ENCODE assay signal across 26 mouse cellular contexts in the genomic region with DNA sequence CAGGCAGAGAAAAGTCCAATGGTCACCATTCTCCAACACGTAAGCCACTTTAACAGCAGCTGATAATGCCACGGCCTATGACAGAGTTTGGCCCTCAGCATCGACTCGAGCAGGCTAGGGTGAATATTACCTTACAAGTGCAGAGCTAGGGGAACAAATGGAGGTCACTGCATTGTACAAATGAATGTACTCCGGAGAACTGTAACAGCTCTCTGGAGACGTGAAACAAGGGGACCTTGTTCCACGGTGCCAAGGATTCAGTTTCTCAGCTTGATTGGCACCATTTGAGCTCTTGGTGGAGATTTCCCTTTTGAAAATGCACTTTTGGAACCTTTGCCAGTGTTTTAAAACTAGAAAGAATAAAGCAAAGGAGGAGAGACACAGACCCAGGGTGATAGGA. TPM values are rescaled to one million over a fixed set of nuclear protein-coding genes. Genes with fewer than 3 reads are reported as not detected.
DNase-seq lines count a peak whose midpoint lies in the region; ATAC-seq and TF ChIP-seq lines count a peak whose summit lies in the region.
"Had no signal": no experiment of that assay in that cellular context is flagged by ENCODE, and none has a peak within 500 bp of the region (broad histone marks: within the 10 kb centered on the region; RNA-seq: fewer than 3 reads in every experiment).

No protein-coding gene starts in this region.

- no peak for DNase-seq in forebrain, embryonic 10.5 days (ENCODE audit: extremely low spot score, low spot score)
- no peak for DNase-seq in heart, adult 8-10 months (ENCODE audit: low spot score)
- DNase-seq in midbrain, embryonic 14.5 days: no peak
- DNase-seq in forebrain, postnatal 0 days: peak; percentile 17
- DNase-seq: adrenal gland, adult 8-10 months; adrenal gland, postnatal 36 days; B cell, adult 2 months; cerebellum, adult 11 months; cerebellum, adult 8-10 months; cerebellum, postnatal 14 days; embryo, embryonic 11 days; gastrocnemius, adult 2 months; gastrocnemius, postnatal 25 days had no signal

- H3K27me3 ChIP-seq in forebrain, embryonic 12.5 days: no peaks in the 10 kb centered on the region
- no peaks in the 10 kb centered on the region for H3K27me3 ChIP-seq in forebrain, embryonic 10.5 days (ENCODE audit: poor library complexity, severe bottlenecking)
- no peaks in the 10 kb centered on the region for H3K27me3 ChIP-seq in heart, embryonic 12.5 days (replicated peaks)
- no peaks in the 10 kb centered on the region for H3K27me3 ChIP-seq in midbrain, embryonic 15.5 days (replicated peaks)
- H3K27me3 ChIP-seq in midbrain, embryonic 14.5 days (ENCODE audit: control insufficient read depth, insufficient read depth, low read length): no peaks in the 10 kb centered on the region
- H3K27me3 ChIP-seq in forebrain, postnatal 0 days (ENCODE audit: insufficient read depth, low read length): no peaks in the 10 kb centered on the region
- H3K27me3 ChIP-seq: embryonic facial prominence, embryonic 15.5 days; intestine, embryonic 15.5 days had no signal

- no peaks in the 10 kb centered on the region for H3K9me3 ChIP-seq in forebrain, embryonic 12.5 days
- H3K9me3 ChIP-seq in forebrain, embryonic 10.5 days: no peaks in the 10 kb centered on the region
- no peaks in the 10 kb centered on the region for H3K9me3 ChIP-seq in heart, embryonic 12.5 days (replicated peaks)
- H3K9me3 ChIP-seq in midbrain, embryonic 15.5 days: no peaks in the 10 kb centered on the region
- no peaks in the 10 kb centered on the region for H3K9me3 ChIP-seq in midbrain, embryonic 14.5 days (ENCODE audit: control insufficient read depth, low read length)
- H3K9me3 ChIP-seq in forebrain, postnatal 0 days (ENCODE audit: low read length): no peaks in the 10 kb centered on the region
- H3K9me3 ChIP-seq: embryonic facial prominence, embryonic 15.5 days; G1E; hindbrain, embryonic 10.5 days; intestine, embryonic 15.5 days had no signal

- no peak overlapping the region for H3K4me2 ChIP-seq in forebrain, embryonic 12.5 days
- peak overlapping the region; percentile 23; the same call in 1 of the 2 replicates for H3K4me2 ChIP-seq in heart, embryonic 12.5 days
- H3K4me2 ChIP-seq in midbrain, embryonic 15.5 days: no peak overlapping the region
- H3K4me2 ChIP-seq in midbrain, embryonic 14.5 days (ENCODE audit: low read length): no peak overlapping the region
- no peak overlapping the region for H3K4me2 ChIP-seq in forebrain, postnatal 0 days (ENCODE audit: low read depth)
- H3K4me2 ChIP-seq: embryonic facial prominence, embryonic 15.5 days; hindbrain, embryonic 14.5 days; intestine, embryonic 15.5 days had no signal

- H3K4me1 ChIP-seq in forebrain, embryonic 12.5 days: no peaks in the 10 kb centered on the region
- H3K4me1 ChIP-seq in forebrain, embryonic 10.5 days: no peaks in the 10 kb centered on the region
- H3K4me1 ChIP-seq in heart, embryonic 12.5 days (replicated peaks): peaks cover 17% of the 10 kb centered on the region
- no peaks in the 10 kb centered on the region for H3K4me1 ChIP-seq in midbrain, embryonic 15.5 days
- H3K4me1 ChIP-seq in midbrain, embryonic 14.5 days (ENCODE audit: control insufficient read depth, insufficient read depth, low read length): no peaks in the 10 kb centered on the region
- no peaks in the 10 kb centered on the region for H3K4me1 ChIP-seq in forebrain, postnatal 0 days (ENCODE audit: insufficient read depth)
- H3K4me1 ChIP-seq: embryonic facial prominence, embryonic 15.5 days; hindbrain, embryonic 10.5 days; intestine, embryonic 15.5 days had no signal

- no peak for TF ChIP-seq CTCF in forebrain, postnatal 0 days (IDR thresholded peaks at IDR 0.05; ENCODE audit: low read depth)

- H3K36me3 ChIP-seq in forebrain, embryonic 12.5 days (replicated peaks): no peaks in the 10 kb centered on the region
- H3K36me3 ChIP-seq in forebrain, embryonic 10.5 days (replicated peaks): no peaks in the 10 kb centered on the region
- H3K36me3 ChIP-seq in heart, embryonic 12.5 days: no peaks in the 10 kb centered on the region
- no peaks in the 10 kb centered on the region for H3K36me3 ChIP-seq in midbrain, embryonic 15.5 days (replicated peaks)
- no peaks in the 10 kb centered on the region for H3K36me3 ChIP-seq in midbrain, embryonic 14.5 days (ENCODE audit: control insufficient read depth, insufficient read depth, low read length)
- H3K36me3 ChIP-seq in forebrain, postnatal 0 days (ENCODE audit: insufficient read depth): no peaks in the 10 kb centered on the region
- H3K36me3 ChIP-seq: embryonic facial prominence, embryonic 15.5 days; G1E; hindbrain, embryonic 10.5 days; intestine, embryonic 15.5 days had no signal

- WGBS in forebrain, embryonic 12.5 days: 64% methylated on average over 7 of the region's 7 CpGs
- WGBS in forebrain, embryonic 10.5 days: 87% methylated on average over 7 of the region's 7 CpGs
- 39% methylated on average over 7 of the region's 7 CpGs for WGBS in heart, embryonic 12.5 days
- WGBS in midbrain, embryonic 15.5 days: 71% methylated on average over 7 of the region's 7 CpGs
- WGBS in midbrain, embryonic 14.5 days: 79% methylated on average over 7 of the region's 7 CpGs
- 37% methylated on average over 7 of the region's 7 CpGs for WGBS in forebrain, postnatal 0 days

- no peak overlapping the region for H3K4me3 ChIP-seq in forebrain, embryonic 12.5 days (replicated peaks)
- H3K4me3 ChIP-seq in forebrain, embryonic 10.5 days: no peak overlapping the region
- H3K4me3 ChIP-seq in heart, embryonic 12.5 days: no peak overlapping the region
- H3K4me3 ChIP-seq in midbrain, embryonic 15.5 days: no peak overlapping the region
- no peak overlapping the region for H3K4me3 ChIP-seq in midbrain, embryonic 14.5 days (replicated peaks; ENCODE audit: low read depth, low read length)
- H3K4me3 ChIP-seq in forebrain, postnatal 0 days (ENCODE audit: low read depth, low read length): no peak overlapping the region
- H3K4me3 ChIP-seq: embryonic facial prominence, embryonic 15.5 days; erythroblast, embryonic 14.5 days; gastrocnemius, adult 2 months; hindbrain, embryonic 10.5 days; intestine, embryonic 15.5 days had no signal

- 0 out of 2 replicates have a peak overlapping the region, but pooled peaks have one; percentile 2 for H3K27ac ChIP-seq in forebrain, embryonic 12.5 days
- H3K27ac ChIP-seq in forebrain, embryonic 10.5 days: no peak overlapping the region
- H3K27ac ChIP-seq in heart, embryonic 12.5 days (ENCODE audit: poor library complexity, severe bottlenecking): 0 out of 2 replicates have a peak overlapping the region, but pooled peaks have one; percentile 11
- H3K27ac ChIP-seq in midbrain, embryonic 15.5 days: no peak overlapping the region
- no peak overlapping the region for H3K27ac ChIP-seq in midbrain, embryonic 14.5 days (replicated peaks; ENCODE audit: low read depth, low read length)
- no peak overlapping the region for H3K27ac ChIP-seq in forebrain, postnatal 0 days (ENCODE audit: low read depth, low read length)
- H3K27ac ChIP-seq: embryonic facial prominence, embryonic 15.5 days; gastrocnemius, adult 2 months; hindbrain, embryonic 10.5 days; hindbrain, embryonic 14.5 days; intestine, embryonic 15.5 days had no signal

- no peak overlapping the region for H3K9ac ChIP-seq in forebrain, embryonic 12.5 days
- no peak overlapping the region for H3K9ac ChIP-seq in heart, embryonic 12.5 days
- H3K9ac ChIP-seq in midbrain, embryonic 15.5 days: no peak overlapping the region
- no peak overlapping the region for H3K9ac ChIP-seq in midbrain, embryonic 14.5 days (replicated peaks; ENCODE audit: low read length)
- H3K9ac ChIP-seq in forebrain, postnatal 0 days: no peak overlapping the region
- H3K9ac ChIP-seq: embryonic facial prominence, embryonic 15.5 days; hindbrain, embryonic 14.5 days; intestine, embryonic 15.5 days had no signal

- ATAC-seq in forebrain, embryonic 12.5 days (ENCODE audit: low FRiP score): no peak
- no peak for ATAC-seq in heart, embryonic 12.5 days (ENCODE audit: insufficient number of reproducible peaks, low FRiP score)
- peak; percentile 69; the same call in 1 of the 2 replicates for ATAC-seq in midbrain, embryonic 15.5 days (replicated peaks)
- ATAC-seq in midbrain, embryonic 14.5 days (ENCODE audit: low FRiP score, low TSS enrichment): no peak
- ATAC-seq in forebrain, postnatal 0 days: peak; percentile 62; the same call in 1 of the 2 replicates
- ATAC-seq: CD4-positive, CD25-positive, alpha-beta regulatory T cell, adult 4 months; intestine, embryonic 15.5 days had no signal

RNA-seq across cellular contexts. Expression of a gene that starts 32.1 kb away (rescaled TPM):
- polyA plus RNA-seq in forebrain, embryonic 12.5 days (2016; fragmentation: Nextera tagmentation; extraction: Ambion mirVana): 34.9 and 45.4 TPM in 2 replicates
- 22.5 and 23.7 TPM in 2 replicates for polyA plus RNA-seq in forebrain, embryonic 10.5 days (2016; fragmentation: Nextera tagmentation; extraction: Ambion mirVana)
- polyA plus RNA-seq in heart, embryonic 12.5 days (2016; fragmentation: Nextera tagmentation; extraction: Ambion mirVana): 8.1 and 8.6 TPM in 2 replicates
- total RNA-seq in heart, adult 8-10 months (2022): under 1 TPM; 0.37 to 0.98 (median 0.55) TPM
- polyA plus RNA-seq in midbrain, embryonic 15.5 days (2015; fragmentation: Nextera tagmentation; extraction: Ambion mirVana): 7.7 and 8.2 TPM in 2 replicates
- polyA plus RNA-seq in midbrain, embryonic 14.5 days (2014; fragmentation: Nextera tagmentation; extraction: Ambion mirVana): 9.0 and 9.8 TPM in 2 replicates
- 2.9 and 3.0 TPM in 2 replicates for total RNA-seq in forebrain, postnatal 0 days (2014; rRNA removed)
- 8.4 TPM in 2 replicates for polyA plus RNA-seq in forebrain, postnatal 0 days (2015; fragmentation: Nextera tagmentation; extraction: Ambion mirVana)
- total RNA-seq: common myeloid progenitor, adult 5-6 weeks; granulocyte monocyte progenitor cell, adult 5-6 weeks had no signal
- polyA plus RNA-seq: CD4-positive, CD25-positive, alpha-beta regulatory T cell, adult 4 months; erythroblast, embryonic 14.5 days; G1E had no signal

RNA-seq across cellular contexts. Expression of a gene that starts 44.8 kb away (rescaled TPM):
- 10.6 and 16.7 TPM in 2 replicates for polyA plus RNA-seq in forebrain, embryonic 12.5 days (2016; fragmentation: Nextera tagmentation; extraction: Ambion mirVana)
- polyA plus RNA-seq in forebrain, embryonic 10.5 days (2016; fragmentation: Nextera tagmentation; extraction: Ambion mirVana): 9.2 and 10.7 TPM in 2 replicates
- polyA plus RNA-seq in heart, embryonic 12.5 days (2016; fragmentation: Nextera tagmentation; extraction: Ambion mirVana): 0.75 and 1.2 TPM in 2 replicates
- under 1 TPM in 1 of 4 experiments, not detected in 3; 0.03 TPM for total RNA-seq in heart, adult 8-10 months (2022)
- polyA plus RNA-seq in midbrain, embryonic 15.5 days (2015; fragmentation: Nextera tagmentation; extraction: Ambion mirVana): 6.4 and 6.8 TPM in 2 replicates
- polyA plus RNA-seq in midbrain, embryonic 14.5 days (2014; fragmentation: Nextera tagmentation; extraction: Ambion mirVana): 6.3 and 10.6 TPM in 2 replicates
- 2.9 and 5.8 TPM in 2 replicates for total RNA-seq in forebrain, postnatal 0 days (2014; rRNA removed)
- polyA plus RNA-seq in forebrain, postnatal 0 days (2015; fragmentation: Nextera tagmentation; extraction: Ambion mirVana): 2.3 and 3.6 TPM in 2 replicates
- total RNA-seq: adrenal gland, adult 8-10 months; adrenal gland, postnatal 36 days; common myeloid progenitor, adult 5-6 weeks; gastrocnemius, adult 2 months; gastrocnemius, postnatal 25 days; granulocyte monocyte progenitor cell, adult 5-6 weeks; heart, postnatal 25 days had no signal
- polyA plus RNA-seq: CD4-positive, CD25-positive, alpha-beta regulatory T cell, adult 4 months; erythroblast, embryonic 14.5 days; G1E had no signal

Comparison
In these comparisons a context has a peak if more than half of its experiments do, and no peak if none do; other contexts are left out.
1. ATAC-seq: peak in midbrain, embryonic 15.5 days (single experiment) and forebrain, postnatal 0 days (single experiment); none in forebrain, embryonic 12.5 days (single experiment), heart, embryonic 12.5 days (single experiment) and midbrain, embryonic 14.5 days (single experiment).
2. H3K27ac ChIP-seq: peak in forebrain, embryonic 12.5 days (single experiment) and heart, embryonic 12.5 days (single experiment); none in forebrain, embryonic 10.5 days (single experiment), midbrain, embryonic 15.5 days (single experiment), midbrain, embryonic 14.5 days (single experiment) and forebrain, postnatal 0 days (single experiment).